Mouse (Mus musculus): Measurements from ENCODE around the gene Fbxo22. TPM values are rescaled to one million over a fixed set of nuclear protein-coding genes. Genes with fewer than 3 reads are reported as not detected.
"Not testable (repeated sequence)": the region's sequence is repeated elsewhere in the genome, so short reads cannot be mapped to it uniquely, and the experiment has no call there.

Fbxo22 gene
- polyA plus RNA-seq, 1 experiment from 2014 or later: 57.5 TPM

- no peaks in the 10 kb centered on the region for H3K4me1 ChIP-seq (replicated peaks; ENCODE audit: control insufficient read depth, insufficient read depth, low read length)
- ATAC-seq (replicated peaks; ENCODE audit: low FRiP score, low TSS enrichment, low read depth): no peak
Observed at GRCm38 (mm10) chr9:55243280-55243679, 34.6 kb downstream of the Fbxo22 start.

GRCm38 (mm10) chr9:55244079-55244478, 35.4 kb downstream of the Fbxo22 start:
- ATAC-seq (replicated peaks; ENCODE audit: low FRiP score, low TSS enrichment, low read depth): no peak
- Histone ChIP-seq H3K4me1 (replicated peaks; ENCODE audit: control insufficient read depth, insufficient read depth, low read length) (no peaks in the 10 kb centered on the region), H3K9ac (ENCODE audit: low read length) (no peak overlapping the region), H3K4me2 (ENCODE audit: low read length) (no peak overlapping the region), H3K27ac (ENCODE audit: low read depth) (no peak overlapping the region), H3K36me3 (ENCODE audit: control insufficient read depth, insufficient read depth, low read length) (no peaks in the 10 kb centered on the region), H3K27me3 (replicated peaks; ENCODE audit: control insufficient read depth, insufficient read depth, low read length) (no peaks in the 10 kb centered on the region), H3K4me3 (ENCODE audit: low read depth, low read length) (no peak overlapping the region), H3K9me3 (ENCODE audit: control insufficient read depth, low read length) (no peaks in the 10 kb centered on the region)
- no peak for DNase-seq (ENCODE audit: low spot score)
- WGBS: 71% methylated on average over 3 of the region's 3 CpGs

More at GRCm38 (mm10) chr9:55243280-55243679, 34.6 kb downstream of the Fbxo22 start:
- WGBS: 73% methylated on average over 3 of the region's 3 CpGs
- H3K4me3 ChIP-seq (ENCODE audit: low read depth, low read length): no peak overlapping the region
- H3K27me3 ChIP-seq (replicated peaks; ENCODE audit: control insufficient read depth, insufficient read depth, low read length): no peaks in the 10 kb centered on the region
- peak; percentile 15 for DNase-seq (ENCODE audit: low spot score)
- no peak overlapping the region for H3K4me2 ChIP-seq (ENCODE audit: low read length)
- no peak overlapping the region for H3K9ac ChIP-seq (ENCODE audit: low read length)
- H3K9me3 ChIP-seq (ENCODE audit: control insufficient read depth, low read length): no peaks in the 10 kb centered on the region
- H3K36me3 ChIP-seq (ENCODE audit: control insufficient read depth, insufficient read depth, low read length): no peaks in the 10 kb centered on the region
- no peak overlapping the region for H3K27ac ChIP-seq (ENCODE audit: low read depth)

GRCm38 (mm10) chr9:55245057-55245750, 36.5 kb downstream of the Fbxo22 start:
- not testable (repeated sequence) for H3K4me3 ChIP-seq (ENCODE audit: low read depth, low read length); H3K27ac ChIP-seq (ENCODE audit: low read depth); H3K9me3 ChIP-seq (ENCODE audit: control insufficient read depth, low read length); H3K27me3 ChIP-seq (replicated peaks; ENCODE audit: control insufficient read depth, insufficient read depth, low read length); DNase-seq (ENCODE audit: low spot score); ATAC-seq (replicated peaks; ENCODE audit: low FRiP score, low TSS enrichment, low read depth); H3K4me2 ChIP-seq (ENCODE audit: low read length); H3K36me3 ChIP-seq (ENCODE audit: control insufficient read depth, insufficient read depth, low read length); H3K4me1 ChIP-seq (replicated peaks; ENCODE audit: control insufficient read depth, insufficient read depth, low read length); H3K9ac ChIP-seq (ENCODE audit: low read length)
- 88% methylated on average over 1 of the region's 1 CpGs for WGBS

- Histone ChIP-seq H3K4me1 (replicated peaks; ENCODE audit: control insufficient read depth, insufficient read depth, low read length) (no peaks in the 10 kb centered on the region), H3K4me3 (ENCODE audit: low read depth, low read length) (no peak overlapping the region), H3K27ac (ENCODE audit: low read depth) (no peak overlapping the region), H3K9me3 (ENCODE audit: control insufficient read depth, low read length) (no peaks in the 10 kb centered on the region), H3K27me3 (replicated peaks; ENCODE audit: control insufficient read depth, insufficient read depth, low read length) (no peaks in the 10 kb centered on the region), H3K36me3 (ENCODE audit: control insufficient read depth, insufficient read depth, low read length) (no peaks in the 10 kb centered on the region), H3K4me2 (ENCODE audit: low read length) (no peak overlapping the region), H3K9ac (ENCODE audit: low read length) (no peak overlapping the region)
- no peak for ATAC-seq (replicated peaks; ENCODE audit: low FRiP score, low TSS enrichment, low read depth)
- WGBS: 52% methylated on average over 8 of the region's 8 CpGs
- DNase-seq (ENCODE audit: low spot score): no peak
Observed at GRCm38 (mm10) chr9:55246440-55246839, 37.7 kb downstream of the Fbxo22 start.

- WGBS: 89% methylated on average over 4 of the region's 4 CpGs
- ATAC-seq (replicated peaks; ENCODE audit: low FRiP score, low TSS enrichment, low read depth): no peak
- H3K9ac ChIP-seq (ENCODE audit: low read length): no peak overlapping the region
- H3K27me3 ChIP-seq (replicated peaks; ENCODE audit: control insufficient read depth, insufficient read depth, low read length): no peaks in the 10 kb centered on the region
- no peak overlapping the region for H3K4me3 ChIP-seq (ENCODE audit: low read depth, low read length)
- no peak overlapping the region for H3K4me2 ChIP-seq (ENCODE audit: low read length)
- no peaks in the 10 kb centered on the region for H3K36me3 ChIP-seq (ENCODE audit: control insufficient read depth, insufficient read depth, low read length)
- no peak for DNase-seq (ENCODE audit: low spot score)
- no peaks in the 10 kb centered on the region for H3K9me3 ChIP-seq (ENCODE audit: control insufficient read depth, low read length)
- H3K27ac ChIP-seq (ENCODE audit: low read depth): no peak overlapping the region
- no peaks in the 10 kb centered on the region for H3K4me1 ChIP-seq (replicated peaks; ENCODE audit: control insufficient read depth, insufficient read depth, low read length)
Observed at GRCm38 (mm10) chr9:55246918-55247317, 38.2 kb downstream of the Fbxo22 start.

GRCm38 (mm10) chr9:55248465-55248864, 39.7 kb downstream of the Fbxo22 start:
- Histone ChIP-seq H3K9me3 (ENCODE audit: control insufficient read depth, low read length) (no peaks in the 10 kb centered on the region), H3K4me2 (ENCODE audit: low read length) (no peak overlapping the region), H3K36me3 (ENCODE audit: control insufficient read depth, insufficient read depth, low read length) (no peaks in the 10 kb centered on the region), H3K27ac (ENCODE audit: low read depth) (no peak overlapping the region), H3K27me3 (replicated peaks; ENCODE audit: control insufficient read depth, insufficient read depth, low read length) (no peaks in the 10 kb centered on the region), H3K4me1 (replicated peaks; ENCODE audit: control insufficient read depth, insufficient read depth, low read length) (no peaks in the 10 kb centered on the region), H3K9ac (ENCODE audit: low read length) (no peak overlapping the region), H3K4me3 (ENCODE audit: low read depth, low read length) (no peak overlapping the region)
- ATAC-seq (replicated peaks; ENCODE audit: low FRiP score, low TSS enrichment, low read depth): no peak
- WGBS: 80% methylated on average over 4 of the region's 4 CpGs
- DNase-seq (ENCODE audit: low spot score): no peak

GRCm38 (mm10) chr9:55250595-55251247, 42.0 kb downstream of the Fbxo22 start:
- Histone ChIP-seq H3K4me2 (ENCODE audit: low read length) (no peak overlapping the region), H3K4me1 (replicated peaks; ENCODE audit: control insufficient read depth, insufficient read depth, low read length) (no peaks in the 10 kb centered on the region), H3K9ac (ENCODE audit: low read length) (no peak overlapping the region), H3K9me3 (ENCODE audit: control insufficient read depth, low read length) (no peaks in the 10 kb centered on the region), H3K4me3 (ENCODE audit: low read depth, low read length) (no peak overlapping the region), H3K27ac (ENCODE audit: low read depth) (no peak overlapping the region), H3K36me3 (ENCODE audit: control insufficient read depth, insufficient read depth, low read length) (no peaks in the 10 kb centered on the region), H3K27me3 (replicated peaks; ENCODE audit: control insufficient read depth, insufficient read depth, low read length) (no peaks in the 10 kb centered on the region)
- ATAC-seq (replicated peaks; ENCODE audit: low FRiP score, low TSS enrichment, low read depth) (0 out of 2 replicates have a peak, but pooled peaks have one; percentile 27), DNase-seq (ENCODE audit: low spot score) (no peak)
- WGBS: 68% methylated on average over 6 of the region's 6 CpGs

- H3K27ac ChIP-seq (ENCODE audit: low read depth); H3K36me3 ChIP-seq (ENCODE audit: control insufficient read depth, insufficient read depth, low read length); H3K4me2 ChIP-seq (ENCODE audit: low read length); DNase-seq (ENCODE audit: low spot score); H3K9ac ChIP-seq (ENCODE audit: low read length); H3K27me3 ChIP-seq (replicated peaks; ENCODE audit: control insufficient read depth, insufficient read depth, low read length); H3K4me1 ChIP-seq (replicated peaks; ENCODE audit: control insufficient read depth, insufficient read depth, low read length); ATAC-seq (replicated peaks; ENCODE audit: low FRiP score, low TSS enrichment, low read depth); H3K4me3 ChIP-seq (ENCODE audit: low read depth, low read length); H3K9me3 ChIP-seq (ENCODE audit: control insufficient read depth, low read length): not testable (repeated sequence)
- 67% methylated on average over 2 of the region's 2 CpGs for WGBS
Observed at GRCm38 (mm10) chr9:55252097-55252496, 43.4 kb downstream of the Fbxo22 start.

GRCm38 (mm10) chr9:55253849-55254248, 45.1 kb downstream of the Fbxo22 start:
- H3K4me1 ChIP-seq (replicated peaks; ENCODE audit: control insufficient read depth, insufficient read depth, low read length): no peaks in the 10 kb centered on the region
- H3K27ac ChIP-seq (ENCODE audit: low read depth): no peak overlapping the region
- H3K9me3 ChIP-seq (ENCODE audit: control insufficient read depth, low read length): no peaks in the 10 kb centered on the region
- H3K9ac ChIP-seq (ENCODE audit: low read length): no peak overlapping the region
- DNase-seq (ENCODE audit: low spot score) (no peak), ATAC-seq (replicated peaks; ENCODE audit: low FRiP score, low TSS enrichment, low read depth) (no peak)
- H3K36me3 ChIP-seq (ENCODE audit: control insufficient read depth, insufficient read depth, low read length): no peaks in the 10 kb centered on the region
- 53% methylated on average over 1 of the region's 1 CpGs for WGBS
- H3K4me2 ChIP-seq (ENCODE audit: low read length): no peak overlapping the region
- no peaks in the 10 kb centered on the region for H3K27me3 ChIP-seq (replicated peaks; ENCODE audit: control insufficient read depth, insufficient read depth, low read length)
- H3K4me3 ChIP-seq (ENCODE audit: low read depth, low read length): no peak overlapping the region
